Mouse (Mus musculus): Measurements from ENCODE around the gene Arsg.

Gene Arsg

DNA sequence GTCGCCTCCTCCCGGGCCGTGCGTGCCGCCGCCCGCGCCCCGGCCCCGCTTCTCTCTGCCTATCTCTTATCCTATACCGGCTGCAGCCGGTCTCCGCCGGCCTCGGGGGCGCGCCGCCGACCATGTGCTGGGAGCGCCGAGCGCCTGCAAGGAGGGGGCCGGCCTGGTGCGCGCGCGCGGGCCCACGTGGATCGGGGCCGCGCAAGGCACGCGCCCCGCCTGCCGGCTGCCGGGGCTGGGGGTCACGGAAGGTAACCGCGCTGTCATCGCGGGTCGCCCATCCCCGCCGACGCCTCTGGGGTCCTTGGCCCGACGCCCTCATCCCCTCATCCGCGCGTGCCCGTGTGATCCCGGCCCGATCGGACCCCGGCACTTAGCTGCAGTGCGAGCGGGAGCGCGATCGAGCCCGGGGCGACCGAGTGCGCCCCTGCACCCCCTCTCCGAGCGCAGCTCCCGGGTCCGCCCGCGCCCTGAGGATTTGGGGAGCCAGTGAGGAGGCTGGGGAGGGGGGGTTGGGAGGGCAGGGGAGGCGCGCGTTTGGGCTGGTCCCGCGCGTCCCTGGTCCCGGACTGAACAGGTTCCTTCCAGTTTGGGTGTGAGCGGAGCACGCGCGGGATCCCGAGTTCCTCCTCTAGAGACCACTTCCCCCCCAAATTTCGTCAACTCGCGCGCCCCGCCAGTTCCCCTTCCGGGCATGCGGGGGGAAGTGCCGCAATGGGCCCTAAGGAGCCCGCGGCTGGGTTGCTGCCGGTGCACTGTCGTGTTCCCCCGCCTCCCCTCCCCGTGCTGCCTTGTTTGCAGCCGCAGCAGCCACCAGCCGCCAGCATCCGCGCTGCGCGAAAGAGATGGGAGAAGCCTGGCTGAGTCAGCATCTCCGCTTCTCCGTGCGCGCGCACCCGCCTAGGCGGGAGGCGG is at the start of gene Arsg, which contains the start of gene Slc16a6:
Gene Arsg, plus strand, starts transcription at position 204 of the 915 bp plus-strand sequence.
Gene Slc16a6, minus strand, starts transcription at position 428 of the 915 bp plus-strand sequence.
- peak; percentile 48 for DNase-seq (ENCODE audit: low spot score)

- DNase-seq (ENCODE audit: low spot score), result peak; percentile 99
These were observed 47.5 kb upstream of the Arsg start, which contains the start of gene Amz2 for GRCm38 (mm10) chr11:109425392-109426271. Amz2 (plus strand) TSS chr11:109425946.

GRCm38 (mm10) chr11:109426272-109426586 is 46.9 kb upstream of the Arsg start:
- no peak for DNase-seq (ENCODE audit: low spot score)

GRCm38 (mm10) chr11:109427353-109427752 is 45.8 kb upstream of the Arsg start:
- no peak for DNase-seq (ENCODE audit: low spot score)

DNA sequence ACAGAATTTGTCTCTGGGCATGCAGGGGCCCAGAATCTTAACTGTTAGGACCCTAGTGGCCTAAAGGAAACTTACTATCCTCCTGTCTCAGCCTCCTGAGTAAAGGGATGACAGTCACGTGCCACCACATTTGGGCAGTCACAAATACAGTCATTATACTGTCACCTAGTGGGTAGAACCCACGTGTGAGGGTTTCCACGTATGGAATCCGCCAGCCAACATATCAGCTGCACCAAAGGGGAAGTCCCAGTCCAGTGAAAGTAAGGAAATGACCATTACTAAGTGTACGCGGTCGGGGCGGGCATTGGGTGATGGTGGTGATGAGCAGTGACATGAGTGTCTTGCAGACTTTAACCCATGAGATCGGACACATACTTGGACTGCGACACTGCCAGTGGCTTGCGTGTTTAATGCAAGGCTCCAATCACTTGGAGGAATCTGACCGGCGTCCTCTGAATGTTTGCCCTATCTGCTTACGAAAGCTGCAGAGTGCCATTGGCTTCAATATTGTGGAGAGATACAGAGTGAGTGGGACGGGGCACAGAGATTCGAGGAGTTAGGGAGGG is 38.9 kb upstream of the Arsg start:
- DNase-seq (ENCODE audit: low spot score), result no peak

GRCm38 (mm10) chr11:109436889-109437288 is 36.3 kb upstream of the Arsg start:
- no peak for DNase-seq (ENCODE audit: low spot score)

GRCm38 (mm10) chr11:109439209-109439608 is 34.0 kb upstream of the Arsg start:
- no peak for DNase-seq (ENCODE audit: low spot score)

DNA sequence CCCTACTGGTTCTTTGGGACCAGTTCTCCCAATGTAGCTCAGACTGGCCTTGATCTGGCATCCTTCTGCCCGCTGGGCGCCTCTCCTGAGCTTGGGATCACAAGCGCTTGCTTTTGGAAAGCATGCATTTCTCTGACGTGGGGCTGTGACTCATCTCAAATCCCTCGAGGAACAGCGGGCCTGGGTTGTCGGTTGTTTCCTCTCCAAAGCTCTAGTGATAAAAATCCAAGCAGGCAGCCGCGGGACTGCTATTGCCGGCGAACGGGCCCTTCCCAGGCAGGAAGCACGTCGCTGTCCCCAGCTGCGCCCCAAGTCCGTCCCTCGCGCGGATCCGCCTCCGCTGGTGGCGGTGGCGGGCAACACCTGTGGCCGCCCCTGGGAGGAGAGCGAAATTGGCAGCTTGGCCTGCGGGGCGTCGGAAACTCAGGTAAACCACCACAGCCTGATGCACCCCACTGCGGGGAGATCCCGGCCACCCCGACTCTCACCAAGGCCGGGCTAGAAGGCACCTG is 33.3 kb upstream of the Arsg start:
- peak; percentile 59 for DNase-seq (ENCODE audit: low spot score)

DNA sequence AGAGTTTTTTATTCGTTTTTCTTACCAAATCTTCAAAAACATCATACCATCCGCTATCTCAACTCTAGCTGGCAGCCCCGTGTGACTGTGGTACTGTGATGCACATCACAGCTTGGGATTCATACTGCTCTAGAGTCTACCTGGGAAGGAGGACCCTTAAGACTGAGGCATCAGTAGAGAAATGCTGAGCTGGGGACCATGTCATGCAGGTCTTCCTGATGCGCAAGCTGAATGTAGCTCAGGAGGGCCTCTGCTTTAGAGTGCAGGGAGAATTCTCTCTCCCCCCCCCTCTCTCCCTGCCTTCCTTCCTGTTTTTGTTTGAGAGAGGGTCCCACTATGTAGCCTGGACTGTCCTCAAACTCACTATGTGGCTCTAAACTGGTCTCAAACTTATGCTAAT is 32.5 kb upstream of the Arsg start:
- DNase-seq (ENCODE audit: low spot score), result no peak

DNA sequence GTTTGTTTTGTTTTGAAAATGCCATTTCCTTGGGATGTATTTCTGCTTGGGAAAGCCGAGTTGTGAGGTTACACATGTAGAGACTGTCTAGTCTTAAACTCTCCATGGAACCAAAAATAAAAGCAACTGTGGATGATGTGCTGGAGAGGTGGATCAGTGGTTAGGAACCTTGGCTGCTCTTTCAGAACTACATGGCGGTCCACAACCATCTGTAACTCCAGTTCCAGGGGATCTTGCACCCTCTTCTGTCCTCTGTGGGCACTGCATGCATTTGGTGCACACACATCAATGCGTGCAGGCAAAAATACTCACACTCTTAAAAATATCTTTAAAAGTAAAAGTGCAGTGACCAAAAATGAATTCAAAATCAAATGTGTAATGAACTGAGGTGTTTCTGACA is 32.1 kb upstream of the Arsg start:
- no peak for DNase-seq (ENCODE audit: low spot score)

DNA sequence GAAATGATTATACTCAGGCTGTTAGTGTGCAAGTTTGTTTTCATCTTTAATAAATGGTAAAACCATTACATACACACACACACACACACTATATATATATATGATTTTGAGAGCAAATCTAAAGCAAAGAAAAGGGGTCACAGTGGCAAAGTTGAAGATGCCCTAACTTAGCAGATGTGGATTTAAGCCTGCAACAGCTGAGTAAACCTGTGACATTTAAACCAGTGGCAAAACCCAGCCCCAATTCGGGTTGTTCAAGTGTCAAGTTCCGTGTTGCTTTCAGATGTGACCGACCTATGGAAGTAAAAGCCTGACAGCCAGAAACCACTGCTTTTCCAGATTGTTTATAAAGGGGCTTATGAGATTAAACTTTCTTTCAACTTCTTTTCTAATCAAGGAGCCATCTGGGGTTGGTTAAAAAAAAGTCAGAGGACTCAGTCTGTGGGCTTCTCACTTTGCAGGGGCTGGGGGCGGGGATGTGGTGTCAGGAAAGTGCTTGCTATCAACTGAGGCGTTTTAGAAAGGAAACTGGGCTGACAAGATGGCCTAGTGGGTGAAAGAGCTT is 30.9 kb upstream of the Arsg start:
- DNase-seq (ENCODE audit: low spot score), result no peak

- no peak for DNase-seq (ENCODE audit: low spot score)
These were observed 29.5 kb upstream of the Arsg start for GRCm38 (mm10) chr11:109443468-109444263.

GRCm38 (mm10) chr11:109444600-109444999 is 28.6 kb upstream of the Arsg start:
- DNase-seq (ENCODE audit: low spot score), result no peak

DNA sequence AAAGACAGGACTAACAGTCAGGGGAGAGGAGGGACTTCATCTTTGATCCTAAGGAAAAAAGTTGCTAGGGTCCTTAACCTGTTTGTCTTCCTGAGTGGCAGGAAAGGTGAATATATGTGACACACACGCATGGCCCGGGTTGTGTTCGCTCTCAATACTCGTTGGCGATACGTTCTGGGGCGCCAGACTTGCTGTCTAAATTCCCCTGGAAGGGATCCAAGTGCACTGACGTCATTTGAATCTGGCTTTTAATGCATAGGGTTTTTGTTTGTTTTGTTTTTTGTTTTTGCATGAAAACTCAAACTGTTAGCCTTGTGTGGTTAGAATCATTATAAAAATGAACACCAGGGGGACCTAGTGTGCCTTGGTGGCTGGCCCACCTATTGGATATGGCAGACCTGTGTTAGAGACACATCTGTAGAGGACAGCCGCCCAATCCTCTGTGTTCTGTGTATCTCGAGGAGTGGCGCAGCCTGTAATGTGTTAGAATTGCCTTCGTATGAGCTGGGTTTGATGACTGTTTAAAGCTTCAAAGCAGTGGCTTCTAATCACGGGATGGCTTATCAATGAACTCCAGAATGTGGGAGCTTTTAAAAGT is 27.6 kb upstream of the Arsg start:
- DNase-seq (ENCODE audit: low spot score), result no peak

DNA sequence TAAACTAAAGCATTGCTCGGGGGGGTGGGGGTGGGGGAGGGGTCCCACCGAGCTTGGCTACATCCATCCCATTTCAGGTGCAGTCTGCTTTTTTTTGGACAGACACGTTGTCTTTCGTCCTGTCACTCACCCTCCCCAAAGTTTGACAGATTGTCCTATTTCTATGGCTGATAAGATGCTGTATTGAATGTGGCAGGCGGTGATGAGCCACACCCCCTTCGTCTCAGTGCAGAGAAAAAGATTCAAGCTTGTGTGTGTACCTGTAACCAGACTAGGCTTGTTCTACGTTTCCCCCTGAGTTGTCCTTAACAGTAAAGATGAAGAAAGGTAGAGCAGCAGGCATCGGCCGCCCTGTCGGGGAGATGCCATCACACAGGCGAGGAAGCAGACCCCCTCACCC is 22.0 kb upstream of the Arsg start:
- DNase-seq (ENCODE audit: low spot score), result no peak

- no peak for DNase-seq (ENCODE audit: low spot score)
These were observed 16.9 kb upstream of the Arsg start for GRCm38 (mm10) chr11:109456261-109456660.

- no peak for DNase-seq (ENCODE audit: low spot score)
These were observed 15.0 kb upstream of the Arsg start for GRCm38 (mm10) chr11:109458165-109458564.

DNA sequence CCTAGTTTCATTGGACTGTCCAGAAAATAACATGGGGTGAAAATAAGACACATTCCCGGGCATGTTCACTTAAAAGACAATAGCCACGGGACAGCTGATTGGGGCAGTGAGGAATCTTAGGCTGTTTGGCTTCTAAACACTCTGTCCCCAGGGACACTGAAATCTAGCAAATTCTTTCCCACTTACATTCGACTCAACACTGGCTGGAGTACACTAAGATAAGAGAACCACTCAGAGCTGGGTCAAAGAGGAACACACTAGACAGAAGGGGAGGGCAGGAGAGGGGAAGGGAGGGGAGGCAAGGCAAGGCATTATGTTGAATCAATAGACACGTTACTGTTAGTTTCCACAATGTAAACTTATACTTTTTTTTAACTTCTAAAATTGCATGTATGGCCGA is 12.6 kb upstream of the Arsg start:
- no peak for DNase-seq (ENCODE audit: low spot score)

DNA sequence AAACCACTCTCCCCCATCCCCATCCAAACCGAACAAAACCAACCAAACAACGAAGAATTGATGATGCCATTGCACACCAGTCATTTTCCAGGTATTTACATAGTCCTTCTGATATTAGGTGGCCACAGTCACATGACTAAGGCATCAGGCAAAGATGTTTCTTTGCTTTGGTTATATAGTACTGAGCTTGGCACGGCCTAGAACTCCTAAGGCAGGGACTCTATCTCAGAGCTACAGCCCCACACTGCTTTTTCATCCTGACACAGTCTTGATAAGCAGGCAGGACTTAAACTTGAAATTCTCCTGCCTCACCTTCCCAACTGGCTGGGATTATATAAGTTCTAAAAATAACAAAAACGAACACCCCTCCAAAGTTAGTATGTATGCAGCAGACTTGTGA is 8.1 kb upstream of the Arsg start:
- no peak for DNase-seq (ENCODE audit: low spot score)

- no peak for DNase-seq (ENCODE audit: low spot score)
These were observed 6.2 kb upstream of the Arsg start for GRCm38 (mm10) chr11:109466987-109467386.

DNA sequence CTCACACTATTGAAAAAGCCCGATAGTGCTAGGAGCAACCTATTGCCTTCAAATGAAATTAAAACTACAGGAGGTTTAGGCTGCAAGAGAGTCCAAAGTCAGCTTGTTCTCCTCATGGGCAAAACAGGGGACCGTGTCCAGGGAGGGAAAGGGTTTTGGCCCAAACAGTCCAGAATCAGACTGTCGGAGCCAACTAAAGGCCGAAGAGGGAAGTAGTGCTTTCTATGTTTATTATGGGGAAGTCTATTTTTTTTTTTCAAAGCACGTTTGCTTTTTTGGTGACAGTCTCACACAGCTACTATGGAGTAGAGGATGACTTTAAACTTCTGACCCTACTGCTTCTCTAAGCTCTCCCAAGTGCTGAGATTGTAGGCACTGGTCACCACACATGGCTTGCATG is 5.0 kb upstream of the Arsg start:
- no peak for DNase-seq (ENCODE audit: low spot score)

All from ovary, adult 18-20 months (tissue).